8 mouse cellular contexts compared by ENCODE assay signal in genomic region chr4:136247386-136247728, GRCm38 (mm10). TPM values are rescaled to one million over a fixed set of nuclear protein-coding genes. Genes with fewer than 3 reads are reported as not detected.
DNase-seq lines count a peak whose midpoint lies in the region; ATAC-seq and TF ChIP-seq lines count a peak whose summit lies in the region.

No protein-coding gene starts in this region.

- H3K27ac ChIP-seq in layer of hippocampus, adult 2 months, result no peak overlapping the region
- H3K27ac ChIP-seq in embryonic facial prominence, embryonic 14.5 days (replicated peaks; ENCODE audit: low read depth, low read length), result no peak overlapping the region
- H3K27ac ChIP-seq in intestine, embryonic 14.5 days (ENCODE audit: low read depth), result no peak overlapping the region

- no peak for TF ChIP-seq POLR2A in myocyte (IDR thresholded peaks at IDR 0.05; ENCODE audit: insufficient read length, low read depth)

- DNase-seq in layer of hippocampus, adult 2 months (ENCODE audit: low spot score in 2 of 2), result no peak
- DNase-seq in layer of hippocampus, adult 11-12 months (ENCODE audit: low spot score), result no peak
- DNase-seq in embryonic facial prominence, embryonic 14.5 days (ENCODE audit: low spot score), result no peak
- peak; percentile 80 for DNase-seq in intestine, embryonic 14.5 days (ENCODE audit: low spot score)
- no peak for DNase-seq in layer of hippocampus, adult 8-10 months (ENCODE audit: low spot score in 2 of 2)
- DNase-seq in right cerebral cortex, postnatal 36 days (ENCODE audit: low spot score in 2 of 2), result no peak
- no peak for DNase-seq in layer of hippocampus, adult 18-20 months (ENCODE audit: low spot score in 2 of 2)

- peak overlapping the region; percentile 16 for H3ac ChIP-seq in myocyte (ENCODE audit: control insufficient read depth, insufficient read length)

- H3K9ac ChIP-seq in embryonic facial prominence, embryonic 14.5 days (ENCODE audit: low read depth, low read length), result peak overlapping the region; percentile 62; the same call in 1 of the 2 replicates
- peak overlapping the region; percentile 46; the same call in 1 of the 2 replicates for H3K9ac ChIP-seq in intestine, embryonic 14.5 days (ENCODE audit: low read length)

- peaks cover 63% of the 10 kb centered on the region for H3K27me3 ChIP-seq in embryonic facial prominence, embryonic 14.5 days (replicated peaks; ENCODE audit: control insufficient read depth, insufficient read depth, low read length)
- peaks cover 41% of the 10 kb centered on the region for H3K27me3 ChIP-seq in intestine, embryonic 14.5 days (replicated peaks; ENCODE audit: control insufficient read depth, insufficient read depth, low read length)
- H3K27me3 ChIP-seq in myocyte (ENCODE audit: control insufficient read depth, insufficient read depth, insufficient read length), result no peaks in the 10 kb centered on the region

- peaks cover 33% of the 10 kb centered on the region for H3K4me1 ChIP-seq in embryonic facial prominence, embryonic 14.5 days (ENCODE audit: control insufficient read depth, insufficient read depth, low read length)
- peaks cover 42% of the 10 kb centered on the region for H3K4me1 ChIP-seq in intestine, embryonic 14.5 days (replicated peaks; ENCODE audit: control insufficient read depth, insufficient read depth, low read length)

- H3K79me2 ChIP-seq in myocyte (ENCODE audit: control insufficient read depth, insufficient read depth), result no peaks in the 10 kb centered on the region

- ATAC-seq in embryonic facial prominence, embryonic 14.5 days (ENCODE audit: low read depth), result peak; percentile 4; the same call in 1 of the 2 replicates
- ATAC-seq in intestine, embryonic 14.5 days (replicated peaks; ENCODE audit: low FRiP score, low TSS enrichment, low read depth), result peak; percentile 28

- H3K4me3 ChIP-seq in layer of hippocampus, adult 2 months, result peak overlapping the region; percentile 47
- H3K4me3 ChIP-seq in embryonic facial prominence, embryonic 14.5 days (ENCODE audit: low read depth, low read length), result peak overlapping the region; percentile 55
- H3K4me3 ChIP-seq in intestine, embryonic 14.5 days (ENCODE audit: low read depth, low read length), result peak overlapping the region; percentile 59
- peak overlapping the region; percentile 19 for H3K4me3 ChIP-seq in myocyte

- H3K9me3 ChIP-seq in embryonic facial prominence, embryonic 14.5 days (ENCODE audit: control insufficient read depth, low read length), result no peaks in the 10 kb centered on the region
- H3K9me3 ChIP-seq in intestine, embryonic 14.5 days (ENCODE audit: control insufficient read depth, low read length), result no peaks in the 10 kb centered on the region

- WGBS in embryonic facial prominence, embryonic 14.5 days, result 2% methylated on average over 14 of the region's 14 CpGs
- 3% methylated on average over 14 of the region's 14 CpGs for WGBS in intestine, embryonic 14.5 days

- peak overlapping the region; percentile 99 for H3K4me2 ChIP-seq in embryonic facial prominence, embryonic 14.5 days (ENCODE audit: low read depth, low read length)
- H3K4me2 ChIP-seq in intestine, embryonic 14.5 days (ENCODE audit: low read length), result peak overlapping the region; percentile 98
- H3K4me2 ChIP-seq in myocyte (ENCODE audit: low read depth), result peak overlapping the region; percentile 91

- no peak for TF ChIP-seq CTCF in layer of hippocampus, adult 2 months (conservative IDR thresholded peaks at IDR 0.05)

- H3K36me3 ChIP-seq in embryonic facial prominence, embryonic 14.5 days (ENCODE audit: control insufficient read depth, insufficient read depth, low read length), result peaks cover 23% of the 10 kb centered on the region
- no peaks in the 10 kb centered on the region for H3K36me3 ChIP-seq in intestine, embryonic 14.5 days (ENCODE audit: control insufficient read depth, insufficient read depth, low read length)
- no peaks in the 10 kb centered on the region for H3K36me3 ChIP-seq in myocyte (ENCODE audit: control insufficient read depth, insufficient read depth)

TF ChIP-seq in myocyte, 11 proteins besides CTCF, POLR2A, EP300 and RAD21:
- no peak for TF ChIP-seq TCF3 (IDR thresholded peaks at IDR 0.05; ENCODE audit: insufficient read length, low read depth)
- peak; percentile 31 for TF ChIP-seq POLR2AphosphoS2 (IDR thresholded peaks at IDR 0.05; ENCODE audit: insufficient read length, low read depth)
- TF ChIP-seq TCF12 (IDR thresholded peaks at IDR 0.05; ENCODE audit: insufficient read depth, poor library complexity, severe bottlenecking), result no peak
- TF ChIP-seq REST (IDR thresholded peaks at IDR 0.05; ENCODE audit: insufficient read depth, insufficient read length), result no peak
- no peak for TF ChIP-seq MYOD1 (IDR thresholded peaks at IDR 0.05; ENCODE audit: control insufficient read depth in 1 of 3, insufficient read length in 2 of 3, low read depth in 2 of 3)
- TF ChIP-seq CEBPB (IDR thresholded peaks at IDR 0.05; ENCODE audit: insufficient read depth, poor library complexity, severe bottlenecking), result no peak

RNA-seq across cellular contexts. Expression of gene Tcea3, which starts 0.2 kb away (rescaled TPM):
- total RNA-seq in layer of hippocampus, adult 2 months (2021), result not detected
- 25.4 and 27.2 TPM in 2 replicates for polyA plus RNA-seq in embryonic facial prominence, embryonic 14.5 days (2014; fragmentation: Nextera tagmentation; extraction: Ambion mirVana)
- polyA plus RNA-seq in intestine, embryonic 14.5 days (2014; fragmentation: Nextera tagmentation; extraction: Ambion mirVana), result 18.7 and 19.1 TPM in 2 replicates
- polyA plus RNA-seq in myocyte (2012; fragmentation: generic; extraction: Trizol), result 5.5 TPM
- total RNA-seq in layer of hippocampus, adult 8-10 months (2022), result under 1 TPM in 3 of 4 experiments, not detected in 1; 0.45 to 0.94 (median 0.64) TPM
- under 1 TPM in 1 of 2 experiments, not detected in 1; 0.50 TPM for total RNA-seq in layer of hippocampus, adult 18-20 months (2021)

RNA-seq across cellular contexts. Expression of gene Zfp46, which starts 37.1 kb away (rescaled TPM):
- 10 to 100 TPM; 44.2 to 49.0 TPM for total RNA-seq in layer of hippocampus, adult 2 months (2021)
- polyA plus RNA-seq in embryonic facial prominence, embryonic 14.5 days (2014; fragmentation: Nextera tagmentation; extraction: Ambion mirVana), result 24.2 and 27.3 TPM in 2 replicates
- polyA plus RNA-seq in intestine, embryonic 14.5 days (2014; fragmentation: Nextera tagmentation; extraction: Ambion mirVana), result 19.0 and 25.4 TPM in 2 replicates
- 9.4 TPM for polyA plus RNA-seq in myocyte (2012; fragmentation: generic; extraction: Trizol)
- 10 to 100 TPM; 34.4 to 60.0 (median 42.5) TPM for total RNA-seq in layer of hippocampus, adult 8-10 months (2022)
- total RNA-seq in layer of hippocampus, adult 18-20 months (2021), result 10 to 100 TPM; 34.2 to 34.6 TPM

RNA-seq across cellular contexts. Expression of gene Asap3, which starts 41.2 kb away (rescaled TPM):
- total RNA-seq in layer of hippocampus, adult 2 months (2021), result 1 to 10 TPM; 2.5 to 3.1 TPM
- 8.1 and 11.3 TPM in 2 replicates for polyA plus RNA-seq in embryonic facial prominence, embryonic 14.5 days (2014; fragmentation: Nextera tagmentation; extraction: Ambion mirVana)
- 4.6 and 4.9 TPM in 2 replicates for polyA plus RNA-seq in intestine, embryonic 14.5 days (2014; fragmentation: Nextera tagmentation; extraction: Ambion mirVana)
- polyA plus RNA-seq in myocyte (2012; fragmentation: generic; extraction: Trizol), result 3.9 TPM
- 1 to 10 TPM; 2.5 to 6.3 (median 4.6) TPM for total RNA-seq in layer of hippocampus, adult 8-10 months (2022)
- total RNA-seq in layer of hippocampus, adult 18-20 months (2021), result 1 to 10 TPM; 2.2 to 2.6 TPM
